Mouse (Mus musculus) testis, adult 2 months (tissue): ENCODE data around the gene Rflna.

Experiments used
- CTCF ChIP-seq: fragments of 200-500 bp; IDR thresholded peaks from 2 replicates; pipeline ENCODE4 v1.5.1; 2012; ENCODE audit warnings: low read depth, mild to moderate bottlenecking, inconsistent platforms, low read length, moderate library complexity; ENCODE audit not compliant: control insufficient read depth, insufficient read depth, insufficient replicate concordance
- POLR2A ChIP-seq: fragments of 200-500 bp; IDR thresholded peaks from 2 replicates; pipeline ENCODE4 v1.6.1; 2012; ENCODE audit warnings: low read depth, mild to moderate bottlenecking, inconsistent platforms, low read length, moderate library complexity; ENCODE audit not compliant: control insufficient read depth

DNA sequence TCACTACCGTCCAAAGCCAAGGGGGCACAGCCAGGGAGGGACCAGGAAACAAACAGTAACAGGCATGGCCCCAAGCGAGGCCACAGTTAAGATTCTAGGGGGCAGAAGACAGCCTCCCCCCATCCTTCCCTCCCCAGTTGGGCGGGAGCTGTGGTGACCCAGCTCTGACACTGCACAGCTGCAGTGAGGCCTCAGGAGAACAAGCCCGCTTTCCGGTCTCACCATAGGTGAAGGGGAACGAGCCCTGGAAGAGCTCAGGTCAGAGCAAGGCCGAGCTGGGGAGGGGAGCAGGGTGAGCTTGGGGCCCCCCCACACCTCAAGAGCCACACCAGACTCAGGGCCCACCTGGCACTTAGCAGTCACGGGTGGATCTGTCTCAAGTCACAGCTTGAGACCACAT is 52.9 kb downstream of the Rflna start:
- no peak for TF ChIP-seq POLR2A
- TF ChIP-seq CTCF, result no peak
